Mouse (Mus musculus) myocyte (in vitro differentiated cells): ENCODE measurements around the gene Adi1.

Experiments
- E2F4 ChIP-seq: IDR thresholded peaks from one replicate; pipeline ENCODE4 v1.6.1; 2011; ENCODE audit warnings: mild to moderate bottlenecking, control low read depth, moderate library complexity; ENCODE audit not compliant: insufficient read depth
- MYOD1 ChIP-seq, 3 experiments: IDR thresholded peaks; one replicate each; pipeline ENCODE4 v1.6.1; 2011; ENCODE audit warnings: control low read depth in 2 of 3, low read depth in 2 of 3, mild to moderate bottlenecking in 2 of 3, moderate library complexity in 1 of 3; ENCODE audit not compliant: insufficient read length in 2 of 3, control insufficient read depth in 1 of 3
- POLR2A ChIP-seq: IDR thresholded peaks from one replicate; pipeline ENCODE4 v1.6.1; 2011; ENCODE audit warnings: low read depth, mild to moderate bottlenecking, control low read depth, moderate library complexity; ENCODE audit not compliant: insufficient read length
- TCF12 ChIP-seq: IDR thresholded peaks from one replicate; pipeline ENCODE4 v1.6.1; 2011; ENCODE audit warnings: mild to moderate bottlenecking, control low read depth; ENCODE audit not compliant: poor library complexity, insufficient read depth, severe bottlenecking
- USF1 ChIP-seq: IDR thresholded peaks from one replicate; pipeline ENCODE4 v1.6.1; 2011; ENCODE audit warnings: low read depth, mild to moderate bottlenecking, control low read depth, moderate library complexity

DNA sequence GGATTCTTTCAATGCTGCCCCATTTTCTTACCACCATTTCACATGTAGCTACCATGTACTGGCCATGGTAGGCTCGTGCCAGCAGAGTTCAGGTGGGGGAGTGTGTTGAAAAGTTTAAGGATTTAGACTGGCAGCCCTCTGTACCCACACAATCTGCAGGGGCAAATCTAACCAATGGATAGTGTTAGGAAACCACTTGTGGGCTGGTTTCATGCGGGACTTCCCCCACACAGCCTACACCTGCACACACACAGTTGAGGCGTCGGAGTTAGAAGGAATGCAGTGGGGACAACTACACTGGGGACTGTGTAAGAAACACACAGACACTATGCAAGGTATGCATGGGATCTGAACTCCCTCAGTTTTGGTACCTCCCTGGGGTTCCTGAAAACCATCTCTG, 51.2 kb downstream of the Adi1 start:
- TF ChIP-seq POLR2A (no peak), TCF12 (no peak), MYOD1 (IDR thresholded peaks at IDR 0.05; ENCODE audit: control insufficient read depth in 1 of 3, insufficient read length in 2 of 3, low read depth in 2 of 3) (no peak), USF1 (no peak), E2F4 (no peak)
